Mouse (Mus musculus) E14TG2a.4 (cell line): ENCODE data around the gene 5730522E02Rik.

Experiments
- H3K27me3 ChIP-seq: 2 replicates; pipeline ENCODE4 v1.6.1; 2014; ENCODE audit warnings: low read length, control low read depth; ENCODE audit not compliant: insufficient read depth
- H3K36me3 ChIP-seq: 2 replicates; pipeline ENCODE4 v1.6.1; 2014; ENCODE audit warnings: low read length, control low read depth; ENCODE audit not compliant: insufficient read depth
- H3K4me1 ChIP-seq: replicated peaks from 2 replicates; pipeline ENCODE4 v1.6.1; 2014; ENCODE audit warnings: low read depth, low read length, control low read depth
- H3K4me3 ChIP-seq: replicated peaks from 2 replicates; pipeline ENCODE4 v1.5.1; 2014; ENCODE audit warnings: mild to moderate bottlenecking, low read length
- H3K9me3 ChIP-seq: 2 replicates; pipeline ENCODE4 v1.6.1; 2014; ENCODE audit warnings: low read length, control low read depth
- CTCF ChIP-seq: conservative IDR thresholded peaks from 2 replicates; pipeline ENCODE4 v1.5.1; 2014; ENCODE audit warnings: low read length
- NANOG ChIP-seq: IDR thresholded peaks from 2 replicates; pipeline ENCODE4 v1.6.1; 2014; ENCODE audit warnings: borderline replicate concordance, low read length, mixed read lengths
- POU5F1 ChIP-seq: IDR thresholded peaks from 2 replicates; pipeline ENCODE4 v1.6.1; 2014; ENCODE audit warnings: low read length, borderline replicate concordance

Gene 5730522E02Rik

GRCm38 (mm10) chr11:25729476-25729875, 481.1 kb downstream of the 5730522E02Rik start:
- H3K4me1 ChIP-seq = no peaks in the 10 kb centered on the region
- TF ChIP-seq NANOG (no peak), POU5F1 (no peak), CTCF (no peak)
- H3K9me3 ChIP-seq = no peaks in the 10 kb centered on the region
- H3K4me3 ChIP-seq = no peak overlapping the region
- no peaks in the 10 kb centered on the region for H3K27me3 ChIP-seq
- H3K36me3 ChIP-seq = no peaks in the 10 kb centered on the region

GRCm38 (mm10) chr11:25715447-25716321, 494.9 kb downstream of the 5730522E02Rik start:
- Histone ChIP-seq H3K27me3 (no peaks in the 10 kb centered on the region), H3K9me3 (no peaks in the 10 kb centered on the region), H3K4me1 (no peaks in the 10 kb centered on the region), H3K4me3 (no peak overlapping the region), H3K36me3 (no peaks in the 10 kb centered on the region)
- TF ChIP-seq NANOG = no peak
- no peak for TF ChIP-seq POU5F1
- TF ChIP-seq CTCF = no peak

- TF ChIP-seq CTCF (no peak), NANOG (no peak), POU5F1 (no peak)
- Histone ChIP-seq H3K9me3 (no peaks in the 10 kb centered on the region), H3K36me3 (no peaks in the 10 kb centered on the region)
Measured at GRCm38 (mm10) chr11:25710559-25710958, 500.0 kb downstream of the 5730522E02Rik start.

GRCm38 (mm10) chr11:25709892-25710291, 500.7 kb downstream of the 5730522E02Rik start:
- TF ChIP-seq POU5F1 = no peak
- TF ChIP-seq NANOG = no peak
- no peak for TF ChIP-seq CTCF
- no peak overlapping the region for H3K4me3 ChIP-seq

More at GRCm38 (mm10) chr11:25710559-25710958, 500.0 kb downstream of the 5730522E02Rik start:
- Histone ChIP-seq H3K27me3 (no peaks in the 10 kb centered on the region), H3K4me1 (no peaks in the 10 kb centered on the region), H3K4me3 (no peak overlapping the region)

GRCm38 (mm10) chr11:25704332-25705168, 506.0 kb downstream of the 5730522E02Rik start:
- Histone ChIP-seq H3K36me3 (no peaks in the 10 kb centered on the region), H3K9me3 (no peaks in the 10 kb centered on the region), H3K27me3 (no peaks in the 10 kb centered on the region), H3K4me3 (no peak overlapping the region), H3K4me1 (no peaks in the 10 kb centered on the region)
- no peak for TF ChIP-seq CTCF

More at GRCm38 (mm10) chr11:25709892-25710291, 500.7 kb downstream of the 5730522E02Rik start:
- Histone ChIP-seq H3K9me3 (no peaks in the 10 kb centered on the region), H3K4me1 (no peaks in the 10 kb centered on the region), H3K27me3 (no peaks in the 10 kb centered on the region), H3K36me3 (no peaks in the 10 kb centered on the region)

- Histone ChIP-seq H3K27me3 (no peaks in the 10 kb centered on the region), H3K9me3 (no peaks in the 10 kb centered on the region), H3K4me3 (no peak overlapping the region), H3K36me3 (no peaks in the 10 kb centered on the region), H3K4me1 (peaks cover under 1% of the 10 kb centered on the region; the same call in 1 of the 2 replicates)
- TF ChIP-seq CTCF (no peak), NANOG (no peak), POU5F1 (no peak)
Measured at GRCm38 (mm10) chr11:25702791-25703190, 507.8 kb downstream of the 5730522E02Rik start.

- H3K9me3 ChIP-seq = no peaks in the 10 kb centered on the region
- no peaks in the 10 kb centered on the region for H3K36me3 ChIP-seq
- no peak for TF ChIP-seq POU5F1
- no peak for TF ChIP-seq CTCF
- no peak for TF ChIP-seq NANOG
- no peaks in the 10 kb centered on the region for H3K27me3 ChIP-seq
- H3K4me3 ChIP-seq = no peak overlapping the region
- H3K4me1 ChIP-seq = peaks cover 10% of the 10 kb centered on the region
Measured at GRCm38 (mm10) chr11:25697508-25698193, 512.9 kb downstream of the 5730522E02Rik start.

- Histone ChIP-seq H3K27me3 (no peaks in the 10 kb centered on the region), H3K4me1 (peaks cover 10% of the 10 kb centered on the region), H3K36me3 (no peaks in the 10 kb centered on the region), H3K4me3 (no peak overlapping the region), H3K9me3 (no peaks in the 10 kb centered on the region)
- no peak for TF ChIP-seq NANOG
- TF ChIP-seq CTCF = no peak
- TF ChIP-seq POU5F1 = no peak
Measured at GRCm38 (mm10) chr11:25696168-25696567, 514.4 kb downstream of the 5730522E02Rik start.
